Mouse (Mus musculus): Measurements from ENCODE around the gene Vat1.
"Not testable (repeated sequence)": the region's sequence is repeated elsewhere in the genome, so short reads cannot be mapped to it uniquely, and the experiment has no call there.

The Vat1 gene

DNA sequence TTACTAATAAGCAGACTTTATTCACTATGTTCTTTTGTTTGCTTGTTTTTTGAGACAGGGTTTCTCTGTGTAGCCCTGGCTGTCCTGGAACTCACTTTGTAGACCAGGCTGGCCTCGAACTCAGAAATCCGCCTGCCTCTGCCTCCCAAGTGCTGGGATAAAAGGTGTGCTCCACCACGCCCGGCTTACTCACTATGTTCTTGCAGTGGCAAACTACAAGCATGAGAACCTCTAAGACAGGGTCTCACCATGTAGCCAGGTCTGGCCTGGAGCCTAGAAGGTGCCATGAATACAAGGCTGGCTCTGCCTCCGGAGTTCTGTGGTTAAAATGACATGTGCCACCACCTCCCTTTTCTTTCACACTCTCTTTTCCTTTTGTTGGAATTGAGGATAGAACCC is 521 bp upstream of the Vat1 start:
- DNase-seq (ENCODE audit: low spot score): not testable (repeated sequence)

DNA sequence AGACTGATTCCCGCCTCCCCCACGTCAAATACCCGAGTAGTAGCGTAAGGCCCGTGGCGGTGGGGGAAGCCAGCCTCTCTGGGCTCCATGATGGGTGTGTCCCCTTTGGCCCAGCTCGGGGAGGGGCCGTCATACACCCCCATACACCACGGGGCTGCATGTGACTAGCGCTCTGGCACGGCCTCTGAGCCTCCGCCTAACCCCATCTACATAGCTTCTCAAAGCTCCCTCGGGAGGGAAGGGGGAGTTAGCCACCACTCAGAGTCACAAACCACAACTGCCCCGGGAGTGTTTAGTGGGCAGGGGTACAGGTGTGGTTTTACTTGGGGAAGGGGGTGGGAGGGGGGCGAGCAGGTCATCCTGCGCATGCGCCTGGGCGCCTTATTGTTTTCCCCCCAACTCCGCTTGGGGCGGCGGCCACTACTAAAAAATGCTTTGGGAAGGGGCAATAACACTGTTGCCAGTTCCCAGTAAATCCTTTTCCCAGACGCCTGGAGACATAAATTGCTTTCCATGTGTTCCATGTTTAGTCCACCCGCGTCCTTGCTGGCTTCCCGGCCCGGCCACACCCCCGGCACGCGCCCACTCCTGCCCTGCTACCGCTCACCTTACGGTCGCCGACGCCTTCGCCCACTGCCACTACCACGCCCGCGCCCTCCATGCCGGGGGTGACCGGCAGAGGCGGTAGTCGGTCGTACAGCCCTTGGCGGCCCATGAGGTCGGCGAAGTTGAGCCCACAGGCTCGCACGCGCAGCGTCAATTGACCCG is 745 bp downstream of the Vat1 start:
- peak; percentile 68 for DNase-seq (ENCODE audit: low spot score)

DNA sequence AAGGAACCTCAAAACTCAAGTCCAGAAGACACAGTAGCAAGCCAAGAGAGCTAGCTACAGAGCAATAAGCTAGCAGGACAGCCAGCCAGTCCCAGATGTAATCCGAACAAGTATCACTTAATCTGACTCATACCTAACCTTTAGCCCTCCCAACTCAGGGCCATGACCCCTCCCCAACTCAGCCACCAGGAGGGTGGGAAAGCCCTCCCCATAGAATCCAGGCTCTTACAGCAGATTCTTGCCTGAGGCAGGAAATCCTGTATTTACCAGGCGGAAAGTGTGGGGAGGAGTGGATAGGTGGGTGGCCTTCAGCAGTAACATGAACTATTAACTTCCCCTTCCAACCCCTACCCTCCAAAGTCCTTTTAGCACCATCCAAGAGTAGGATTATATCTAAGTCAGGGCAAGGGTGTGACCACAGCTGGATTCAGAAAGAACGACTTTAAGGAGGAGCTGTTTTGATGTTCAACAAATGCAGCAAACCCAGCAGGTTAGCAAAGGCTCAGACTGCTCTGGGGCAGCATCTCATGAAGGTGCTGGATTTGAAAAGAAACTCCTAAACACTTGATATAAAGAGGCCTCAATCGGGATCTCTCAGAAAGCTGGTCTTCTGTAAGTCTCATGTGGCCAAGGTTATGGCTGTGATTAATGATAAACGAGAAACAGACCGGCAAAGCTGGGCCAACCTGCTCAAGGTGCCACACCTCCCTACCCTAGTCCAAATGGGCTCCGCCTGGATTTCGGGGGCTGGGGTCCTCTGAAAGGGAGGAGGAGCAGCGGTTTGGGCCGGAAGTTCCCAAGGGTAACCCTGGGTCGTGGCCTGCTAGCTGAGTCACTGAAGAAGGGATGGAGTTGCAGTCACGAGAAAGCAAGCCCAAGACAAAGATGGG is 1.6 kb downstream of the Vat1 start, which contains the start of gene Rnd2:
TSS of gene Rnd2 (plus strand) at position 789 of the 890 bp plus-strand sequence.
- DNase-seq (ENCODE audit: low spot score): no peak

GRCm38 (mm10) chr11:101462583-101463440 is 3.2 kb downstream of the Vat1 start:
- DNase-seq (ENCODE audit: low spot score): peak; percentile 82

- no peak for DNase-seq (ENCODE audit: low spot score)
Observed at GRCm38 (mm10) chr11:101462141-101462540, 3.9 kb downstream of the Vat1 start.

DNA sequence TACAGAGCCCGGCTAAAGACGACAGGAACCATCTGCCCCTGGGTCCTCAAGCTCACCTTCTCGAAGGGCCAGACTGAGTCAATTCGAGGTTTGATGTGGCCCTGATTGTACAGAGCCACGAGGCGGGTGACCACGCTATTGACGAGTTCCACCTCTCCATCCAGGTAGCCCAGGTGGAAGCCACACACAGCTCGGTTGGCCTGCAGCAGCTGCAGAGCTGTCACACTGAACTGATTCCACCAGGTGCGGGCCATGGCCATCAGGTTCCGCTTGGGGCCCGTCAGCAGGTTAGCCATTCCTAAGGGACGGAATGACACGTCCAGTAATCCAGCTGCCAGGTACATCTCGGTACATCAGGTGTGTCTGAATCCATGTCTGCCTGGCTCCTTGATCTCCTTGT is 5.7 kb downstream of the Vat1 start:
- DNase-seq (ENCODE audit: low spot score): no peak

- DNase-seq (ENCODE audit: low spot score): no peak
Observed at GRCm38 (mm10) chr11:101459716-101460115, 6.3 kb downstream of the Vat1 start.

DNA sequence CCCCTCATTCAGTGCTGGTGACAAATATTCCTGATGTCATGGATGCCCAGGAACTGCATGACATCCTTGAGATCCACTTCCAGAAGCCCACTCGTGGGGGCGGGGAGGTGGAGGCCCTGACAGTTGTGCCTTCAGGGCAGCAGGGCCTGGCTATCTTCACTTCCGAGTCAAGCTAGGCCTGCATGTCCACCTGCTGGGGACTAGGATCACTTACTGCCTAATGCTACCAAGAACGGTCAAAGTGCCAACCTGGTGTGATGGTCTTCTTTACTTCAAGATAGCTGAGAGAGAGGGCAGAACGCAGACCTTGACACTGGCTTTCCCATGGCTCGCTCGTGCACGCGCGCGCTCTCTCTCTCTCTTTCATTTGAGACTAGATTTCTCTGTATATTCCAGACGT is 7.8 kb downstream of the Vat1 start:
- DNase-seq (ENCODE audit: low spot score): no peak

- DNase-seq (ENCODE audit: low spot score): no peak
Observed at GRCm38 (mm10) chr11:101457631-101458030, 8.4 kb downstream of the Vat1 start.

- no peak for DNase-seq (ENCODE audit: low spot score)
Observed at GRCm38 (mm10) chr11:101455627-101456026, 10.4 kb downstream of the Vat1 start.

DNA sequence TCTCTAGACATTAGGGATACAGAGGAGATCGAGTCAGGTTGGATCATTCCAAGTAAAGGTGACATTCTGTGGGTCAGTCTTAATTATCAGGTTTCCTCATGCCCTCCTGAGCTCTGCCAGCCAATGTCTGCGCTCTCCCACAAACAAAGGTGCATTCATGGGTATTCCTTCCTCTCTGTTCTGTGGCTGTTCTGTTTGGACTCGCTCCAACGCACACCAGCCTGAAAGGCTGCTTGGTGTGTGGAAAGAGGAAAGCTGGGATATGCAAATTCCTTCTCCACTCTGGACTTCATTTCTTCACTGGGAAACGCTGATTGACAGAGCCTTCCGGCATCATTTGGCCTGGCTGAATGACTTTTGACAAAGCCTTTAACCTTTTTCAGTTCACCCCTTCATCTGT is 11.3 kb downstream of the Vat1 start:
- DNase-seq (ENCODE audit: low spot score): no peak

DNA sequence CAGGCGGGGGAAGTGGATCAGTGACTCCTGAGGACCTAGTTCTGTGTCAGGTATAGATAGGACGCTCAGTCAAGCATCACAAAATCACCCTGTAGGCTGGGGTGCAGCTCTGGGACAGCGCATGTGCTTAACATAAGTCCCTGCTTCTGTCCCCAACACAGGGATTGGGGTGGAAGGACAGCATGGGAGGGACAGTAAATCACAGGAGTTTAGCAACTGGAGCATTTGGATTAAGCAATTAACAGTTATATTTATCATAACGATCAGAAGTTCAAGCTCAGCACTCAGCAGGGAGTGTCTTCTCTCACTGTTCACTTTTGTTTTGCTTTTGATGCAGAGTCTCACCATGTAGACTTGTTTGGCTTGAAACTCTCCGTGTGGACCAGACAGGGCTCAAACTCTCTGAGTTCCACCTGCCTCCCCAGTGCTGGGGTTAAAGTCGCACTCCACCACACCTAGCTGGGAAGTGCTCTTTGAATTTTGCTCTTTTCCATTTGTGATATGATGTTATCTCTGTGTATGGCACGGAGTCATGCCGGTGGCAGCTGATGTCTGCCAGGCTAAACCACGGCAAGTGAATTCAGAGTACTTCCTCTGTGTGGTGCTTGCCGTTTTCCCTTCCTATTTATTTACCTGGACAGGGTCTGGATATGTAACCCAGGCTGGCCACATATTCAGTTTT is 13.8 kb downstream of the Vat1 start:
- no peak for DNase-seq (ENCODE audit: low spot score)

DNA sequence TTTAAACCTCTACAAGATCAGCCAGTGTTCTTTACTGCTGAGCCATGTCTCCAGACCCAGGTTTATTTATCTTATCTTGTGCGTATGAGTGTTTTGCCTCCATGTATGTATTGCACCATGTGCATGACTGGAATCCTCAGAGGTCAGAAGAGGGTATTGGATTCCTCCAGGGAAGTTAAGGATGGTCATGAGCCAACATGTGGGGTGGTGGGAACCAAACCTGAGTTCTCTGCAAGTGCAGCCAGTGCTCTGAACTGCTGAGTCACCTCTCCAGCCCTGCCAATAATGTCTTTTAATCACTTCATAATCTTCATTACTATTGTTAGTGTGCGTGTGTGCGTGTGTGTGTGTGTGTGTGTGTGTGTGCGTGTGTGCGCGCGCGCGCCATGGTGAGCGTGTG is 14.5 kb downstream of the Vat1 start:
- DNase-seq (ENCODE audit: low spot score): no peak

DNA sequence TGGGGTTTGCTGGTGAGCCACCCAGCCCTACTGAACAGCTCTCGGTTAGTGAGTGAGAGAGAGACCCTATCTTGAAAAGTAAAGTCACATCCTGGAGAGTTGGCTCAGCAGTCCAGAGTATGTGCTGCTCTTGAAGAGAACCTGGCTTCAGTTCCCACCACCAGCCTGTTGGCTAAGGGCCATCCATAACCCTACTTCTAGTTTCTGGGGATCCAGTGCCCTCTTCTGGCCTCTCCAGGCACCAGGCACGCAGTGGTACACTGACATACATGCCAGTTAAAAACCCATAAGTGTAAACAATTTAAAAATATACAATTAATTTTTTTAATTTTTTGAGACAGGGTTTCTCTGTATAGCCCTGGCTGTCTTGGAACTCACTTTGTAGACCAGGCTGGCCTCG is 15.6 kb downstream of the Vat1 start:
- DNase-seq (ENCODE audit: low spot score): no peak

GRCm38 (mm10) chr11:101449596-101449995 is 16.4 kb downstream of the Vat1 start:
- not testable (repeated sequence) for DNase-seq (ENCODE audit: low spot score)

GRCm38 (mm10) chr11:101448899-101449298 is 17.1 kb downstream of the Vat1 start:
- DNase-seq (ENCODE audit: low spot score): no peak

DNA sequence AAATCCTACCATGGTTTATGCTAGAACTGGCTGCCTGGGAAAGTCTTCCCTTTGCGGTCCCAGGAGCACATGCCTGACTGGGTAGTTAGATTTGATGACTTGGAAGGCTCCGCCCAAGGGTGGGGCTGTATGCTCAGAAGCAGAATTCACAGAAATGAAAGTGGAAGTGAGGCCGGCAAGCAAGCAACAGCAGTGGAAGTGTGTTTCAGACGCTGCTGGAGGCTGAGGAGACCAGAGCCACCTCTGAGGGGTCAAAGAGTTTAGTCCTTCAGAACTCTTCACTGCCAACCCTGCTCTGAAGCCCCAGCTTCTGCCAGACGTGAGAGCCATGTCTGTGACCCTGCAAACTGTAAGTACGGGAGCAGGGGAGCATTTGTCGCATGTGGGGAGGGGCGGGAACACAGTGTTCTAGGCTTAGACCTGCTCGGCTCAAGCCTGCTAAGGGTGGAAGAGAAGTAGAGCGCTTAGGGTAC is 17.7 kb downstream of the Vat1 start, which contains the start of gene Ifi35:
TSS of gene Ifi35 (plus strand) at position 134 of the 473 bp plus-strand sequence.
- no peak for DNase-seq (ENCODE audit: low spot score)

- no peak for DNase-seq (ENCODE audit: low spot score)
Observed at GRCm38 (mm10) chr11:101447786-101448185, 18.2 kb downstream of the Vat1 start.

GRCm38 (mm10) chr11:101446860-101447259 is 19.2 kb downstream of the Vat1 start:
- DNase-seq (ENCODE audit: low spot score): not testable (repeated sequence)

DNA sequence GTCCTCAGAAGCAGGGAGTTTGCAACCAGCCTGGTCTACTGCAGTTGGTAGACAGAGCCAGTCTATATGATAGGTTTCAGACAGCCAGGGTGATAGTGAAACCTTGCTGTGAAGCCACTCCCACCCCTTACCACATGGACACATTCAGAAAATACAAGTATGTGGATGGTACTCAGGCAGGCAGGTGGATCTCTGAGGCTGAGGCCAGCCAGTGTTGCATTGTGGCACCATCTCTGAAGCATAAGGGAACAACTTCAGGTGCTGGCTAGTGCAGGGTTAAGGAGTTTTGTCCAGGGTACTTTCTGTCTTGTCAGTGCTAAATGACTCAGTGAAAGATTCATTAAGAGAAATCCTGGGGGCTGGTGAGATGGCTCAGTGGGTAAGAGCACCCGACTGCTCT is 19.7 kb downstream of the Vat1 start:
- DNase-seq (ENCODE audit: low spot score): no peak

GRCm38 (mm10) chr11:101442760-101443159 is 23.3 kb downstream of the Vat1 start:
- DNase-seq (ENCODE audit: low spot score): no peak
